Mouse (Mus musculus): ENCODE measurements at regions not wholly inside any gene's neighbourhood (a gene's known extent, or its start where the extent isn't known, plus 50 kb on each side); places are given as distances from the start of the nearest gene placed in this dataset.
"Not testable (repeated sequence)": the region's sequence is repeated elsewhere in the genome, so short reads cannot be mapped to it uniquely, and the experiment has no call there.

DNA sequence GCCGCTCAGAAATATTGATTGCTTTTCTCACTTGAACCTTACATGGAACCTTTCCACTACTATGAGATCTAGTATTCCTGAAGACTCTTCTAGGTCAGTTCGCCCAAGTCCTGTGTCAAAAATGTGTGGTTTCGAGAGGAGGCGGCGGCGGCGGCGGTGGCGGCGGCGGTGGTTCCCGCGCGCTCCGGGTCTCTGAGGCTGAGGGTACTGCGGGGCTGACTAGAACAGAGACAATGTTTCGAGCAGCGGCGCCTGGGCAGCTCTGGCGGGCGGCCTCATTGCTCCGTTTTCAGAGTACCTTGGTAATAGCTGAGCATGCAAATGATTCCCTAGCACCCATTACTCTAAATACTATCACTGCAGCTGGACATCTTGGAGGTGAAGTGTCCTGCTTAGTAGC, 957.0 kb upstream of the Gm597 start:
- not testable (repeated sequence) for DNase-seq

DNA sequence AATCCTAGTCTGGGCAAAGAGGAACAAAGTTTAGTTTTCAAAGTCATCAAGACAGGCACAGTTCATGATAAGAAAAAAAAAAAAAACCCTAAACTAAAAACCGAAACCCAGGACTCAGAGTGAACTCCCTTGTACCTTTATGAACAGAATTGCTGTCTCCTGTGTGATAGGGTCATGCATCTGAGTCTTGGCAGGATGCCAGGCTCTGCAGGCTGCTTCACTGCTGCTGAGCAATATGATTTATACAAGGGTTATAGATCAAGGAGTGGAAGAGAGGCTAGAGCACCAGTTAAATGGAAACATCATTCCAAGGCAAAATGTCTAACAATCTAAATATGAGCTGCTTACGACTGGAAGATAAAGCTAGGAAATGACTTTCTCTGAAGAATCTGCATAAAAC, 951.9 kb upstream of the Gm597 start:
- DNase-seq = peak; percentile 67
